Mouse (Mus musculus): Measurements from ENCODE around the gene Ppa1. TPM values are rescaled to one million over a fixed set of nuclear protein-coding genes. Genes with fewer than 3 reads are reported as not detected.

Gene Ppa1
- total RNA-seq, 2 experiments from 2014 or later, result 67.1 to 176 TPM

DNA sequence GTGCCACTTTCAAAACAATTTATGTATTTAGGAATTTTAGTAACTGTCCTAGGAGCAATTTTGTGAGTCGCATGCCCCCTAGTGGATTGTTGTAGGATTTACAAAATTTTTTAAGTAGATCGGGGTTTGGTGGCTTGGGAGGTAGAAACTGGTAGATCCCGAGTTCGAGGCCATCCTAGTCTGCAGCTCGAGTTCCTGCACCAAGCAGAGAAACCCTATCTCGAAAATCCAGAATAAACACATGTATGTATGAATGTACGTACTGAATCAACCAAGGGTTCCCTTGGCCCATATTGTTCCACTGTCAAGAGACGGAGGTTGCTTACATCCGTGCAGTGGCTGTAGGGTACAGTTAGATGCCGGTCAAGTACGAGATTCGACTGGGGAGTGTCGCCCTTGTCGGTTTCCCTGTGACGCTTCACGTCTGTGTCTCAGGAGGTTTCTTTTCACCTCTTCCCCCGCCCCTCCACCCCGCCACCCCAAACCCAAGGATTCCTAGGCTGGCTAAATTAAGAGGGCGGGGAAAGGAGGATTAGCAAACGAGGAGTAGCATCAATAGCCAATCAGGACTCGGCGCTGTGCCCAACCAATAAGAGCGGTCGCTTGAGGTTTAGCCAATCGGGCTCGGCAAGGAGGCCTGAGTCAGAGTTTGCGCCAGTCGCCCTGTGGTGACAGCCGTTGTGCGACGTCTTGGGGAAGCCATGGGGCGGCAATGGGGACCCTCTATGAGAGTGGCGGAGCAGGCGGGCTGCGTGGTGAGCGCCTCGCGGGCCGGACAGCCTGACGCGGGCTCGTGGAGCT lies 46.7 kb downstream of the Ppa1 start, which contains the start of gene Tysnd1:
Gene Tysnd1 (plus strand): TSS at position 645 of the 801 bp plus-strand sequence.
- peak; percentile 93 for ATAC-seq (replicated peaks; ENCODE audit: poor library complexity, severe bottlenecking)

DNA sequence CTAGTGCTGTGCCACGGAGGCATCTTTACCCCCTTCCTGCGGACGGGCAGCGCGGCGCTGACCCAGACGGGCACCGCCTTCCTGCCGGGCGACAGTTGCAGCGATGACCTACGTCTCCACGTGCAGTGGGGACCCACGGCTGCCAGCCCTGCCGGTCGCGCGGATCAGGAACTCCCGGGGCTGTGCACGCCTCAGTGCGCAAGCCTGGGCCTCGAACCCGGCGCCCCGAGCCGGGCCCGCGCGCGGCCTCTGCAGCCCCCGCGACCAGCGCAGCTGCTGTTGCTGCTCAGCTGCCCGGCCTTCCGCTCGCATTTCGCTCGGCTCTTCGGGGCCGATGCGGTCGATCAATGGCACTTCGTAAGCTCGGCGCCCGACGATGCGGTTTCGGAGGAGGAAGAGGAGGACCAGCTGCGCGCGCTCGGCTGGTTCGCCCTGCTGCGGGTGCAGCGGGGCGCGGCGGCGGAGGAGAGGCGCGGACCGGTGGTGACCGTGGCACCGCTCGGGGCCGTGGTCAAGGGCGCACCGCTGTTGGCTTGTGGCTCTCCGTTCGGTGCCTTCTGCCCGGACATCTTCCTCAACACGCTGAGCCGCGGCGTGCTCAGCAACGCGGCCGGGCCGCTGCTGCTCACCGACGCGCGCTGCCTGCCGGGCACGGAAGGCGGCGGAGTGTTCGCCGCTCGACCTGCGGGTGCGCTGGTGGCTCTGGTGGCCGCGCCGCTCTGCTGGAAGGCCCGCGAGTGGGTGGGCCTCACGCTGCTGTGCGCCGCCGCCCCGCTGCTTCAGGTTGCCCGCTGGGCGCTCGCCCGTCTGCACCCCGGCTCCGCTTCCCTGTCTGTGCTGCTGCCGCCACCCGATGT lies 47.6 kb downstream of the Ppa1 start:
- ATAC-seq (replicated peaks; ENCODE audit: poor library complexity, severe bottlenecking), result peak; percentile 20

DNA sequence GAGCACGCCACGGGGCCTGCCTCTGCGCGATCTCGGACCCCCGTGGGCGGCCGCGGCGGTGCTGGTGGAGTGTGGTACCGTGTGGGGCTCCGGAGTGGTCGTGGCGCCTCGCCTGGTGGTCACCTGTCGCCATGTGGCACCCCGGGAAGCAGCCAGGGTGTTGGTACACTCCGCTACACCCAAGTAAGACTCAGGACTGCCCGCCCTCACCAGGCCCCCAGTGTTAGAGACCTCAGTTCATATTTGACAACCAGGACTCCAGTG lies 48.1 kb downstream of the Ppa1 start:
- no peak for ATAC-seq (replicated peaks; ENCODE audit: poor library complexity, severe bottlenecking)

DNA sequence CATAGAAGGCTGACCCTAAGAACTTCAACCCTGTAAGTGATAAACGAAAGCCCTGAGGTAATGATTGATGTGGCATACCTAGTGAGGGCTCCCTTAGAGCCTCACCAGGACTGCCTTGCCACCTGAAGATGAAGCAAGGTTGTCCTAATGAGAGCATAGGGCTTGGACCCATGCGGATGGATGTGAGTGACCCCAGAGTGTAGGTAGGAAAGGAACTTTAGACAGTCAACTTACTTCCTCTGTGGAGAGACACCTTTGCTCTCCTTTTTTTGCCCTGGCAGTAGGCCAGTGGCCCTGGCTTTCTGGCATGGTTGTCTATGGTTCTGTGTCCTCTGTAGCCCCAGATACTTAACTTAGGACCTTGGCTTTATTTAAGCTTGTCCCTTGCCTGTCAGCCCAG lies 48.7 kb downstream of the Ppa1 start:
- no peak for ATAC-seq (replicated peaks; ENCODE audit: poor library complexity, severe bottlenecking)

DNA sequence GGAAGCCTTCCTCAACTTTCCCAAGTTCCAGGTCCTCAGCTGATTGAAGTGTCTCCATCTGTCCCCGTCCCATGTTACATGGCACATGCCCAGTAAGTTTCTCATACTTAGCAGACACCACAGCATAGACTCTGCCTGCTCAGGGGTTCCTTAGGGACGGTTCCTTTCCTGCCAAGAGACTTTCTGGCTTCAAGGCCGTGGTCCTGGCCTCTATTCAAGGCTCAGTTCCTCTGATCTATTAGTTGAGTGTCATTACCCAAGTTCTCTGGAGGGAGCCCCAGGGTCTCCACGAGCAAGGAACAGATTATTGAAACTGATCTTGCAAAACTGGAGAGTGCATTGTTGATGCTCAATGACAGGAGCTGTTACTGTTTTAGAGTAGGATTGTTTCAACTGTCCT lies 56.3 kb downstream of the Ppa1 start:
- ATAC-seq (replicated peaks; ENCODE audit: poor library complexity, severe bottlenecking), result no peak

DNA sequence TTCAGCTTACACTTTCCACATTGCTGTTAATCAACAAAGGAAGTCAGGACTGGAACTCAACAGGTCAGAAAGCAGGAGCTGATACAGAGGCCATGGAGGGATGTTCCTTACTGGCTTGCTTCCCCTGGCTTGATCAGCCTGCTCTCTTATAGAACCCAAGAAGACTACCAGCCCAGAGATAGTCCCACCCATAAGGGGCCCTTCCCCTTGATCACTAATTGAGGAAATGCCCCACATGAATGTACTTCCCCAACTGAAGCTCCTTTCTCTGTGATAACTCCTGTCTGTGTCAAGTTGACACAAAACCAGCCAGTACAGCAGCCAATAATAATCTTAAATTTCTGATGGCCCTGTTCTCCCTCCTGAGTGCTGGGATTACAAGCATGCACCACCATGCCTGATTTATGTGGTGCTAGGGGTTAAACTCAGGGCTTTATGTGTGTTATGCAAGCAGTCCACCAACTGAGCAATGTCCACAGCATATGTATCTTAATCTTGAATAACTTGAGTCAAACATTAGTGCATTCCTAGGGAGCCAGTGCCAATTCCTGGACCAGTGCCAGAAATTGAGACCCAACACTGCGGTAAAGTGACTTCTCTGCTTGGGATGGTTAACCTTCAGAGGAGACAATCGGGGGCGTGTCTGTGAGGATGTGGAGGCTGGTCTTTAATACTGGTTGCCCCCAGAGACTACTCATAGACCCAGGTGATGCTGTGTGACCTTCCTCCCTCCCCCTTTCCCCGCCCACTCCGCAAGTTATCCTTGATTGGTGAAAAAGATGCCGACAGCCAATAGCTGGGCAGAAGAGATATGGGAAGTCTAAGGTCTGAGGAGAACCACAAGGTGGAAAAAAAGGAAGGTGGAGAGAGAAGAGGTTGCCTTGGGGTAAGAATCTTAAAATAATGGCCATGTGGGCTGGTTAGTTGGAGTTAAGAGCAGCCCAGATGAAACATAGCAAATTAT lies 58.3 kb downstream of the Ppa1 start:
- 0 out of 2 replicates have a peak, but pooled peaks have one; percentile 7 for ATAC-seq (replicated peaks; ENCODE audit: poor library complexity, severe bottlenecking)

DNA sequence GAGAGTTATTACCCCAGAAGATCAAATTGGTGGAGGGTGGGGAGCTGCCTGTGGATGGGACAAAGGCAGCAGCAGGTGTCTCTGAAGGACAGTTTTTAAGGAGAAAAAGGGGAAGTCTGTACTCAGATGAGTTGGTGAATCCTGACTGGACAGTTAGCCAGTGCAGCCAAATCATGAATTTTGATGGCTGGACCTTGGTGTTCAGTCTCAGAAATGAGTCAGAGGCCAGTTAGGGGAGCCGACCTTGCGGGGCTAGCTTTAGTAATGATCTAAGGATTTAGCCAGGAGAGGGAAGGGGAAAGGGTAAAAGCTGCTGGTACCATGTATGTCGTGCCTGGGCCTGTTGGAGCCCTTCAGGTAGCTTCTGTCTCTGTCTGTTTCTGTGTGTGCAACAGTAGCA lies 65.2 kb downstream of the Ppa1 start:
- ATAC-seq (replicated peaks; ENCODE audit: poor library complexity, severe bottlenecking), result no peak

DNA sequence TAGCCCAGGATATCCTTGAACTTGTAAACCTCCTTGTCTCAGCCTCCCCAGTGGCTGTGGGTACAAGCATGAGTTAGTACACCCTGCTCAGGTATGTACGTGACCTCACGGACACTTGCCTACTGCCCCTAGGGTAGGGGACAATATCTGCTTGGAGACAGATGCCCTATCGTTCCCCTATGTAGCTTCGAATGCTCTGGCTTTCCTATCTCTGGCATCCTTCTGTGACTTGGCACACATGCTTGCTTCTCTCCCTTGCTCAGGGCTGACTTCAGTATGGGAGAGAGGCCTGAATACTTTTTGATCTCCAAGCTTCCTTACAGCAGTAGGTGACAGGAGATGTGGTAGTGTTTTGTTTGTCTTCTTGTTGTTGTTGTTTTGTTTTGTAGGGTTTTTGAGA lies 65.8 kb downstream of the Ppa1 start:
- no peak for ATAC-seq (replicated peaks; ENCODE audit: poor library complexity, severe bottlenecking)

DNA sequence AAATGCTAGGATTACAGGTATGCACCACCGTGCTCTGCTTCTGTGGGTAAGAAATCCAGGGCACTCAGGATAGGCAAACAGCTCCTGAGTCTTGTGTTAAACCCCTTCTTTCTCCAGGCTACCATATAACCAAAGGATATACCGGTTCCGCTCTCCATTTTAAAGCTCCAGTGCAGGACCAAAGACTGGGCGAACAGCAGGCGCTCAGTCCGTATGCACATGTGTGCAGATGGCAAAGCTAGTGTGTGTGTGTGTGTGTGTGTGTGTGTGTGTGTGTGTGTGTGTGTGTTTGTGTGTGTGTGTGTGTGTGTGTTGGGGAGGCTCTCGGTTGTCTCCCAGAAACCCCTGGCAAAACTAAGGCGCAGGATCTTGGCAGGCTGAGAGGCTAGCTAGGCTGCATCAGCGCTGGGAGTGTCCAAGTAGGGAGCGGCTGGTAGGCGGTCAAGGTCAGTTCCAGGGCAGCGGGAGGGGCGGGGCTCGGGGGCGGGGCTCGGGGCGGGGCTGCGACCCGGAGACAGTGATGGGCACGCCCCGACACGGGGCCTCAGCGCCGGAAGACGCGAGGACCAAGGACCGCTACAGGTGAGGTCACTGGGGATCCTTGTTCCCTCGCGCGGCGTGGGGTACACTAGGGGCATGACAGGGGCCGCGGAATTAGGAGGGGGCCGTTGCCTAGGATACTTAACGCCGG lies 66.6 kb downstream of the Ppa1 start, which contains the start of gene Aifm2:
Gene Aifm2 (plus strand): TSS at position 493 of the 691 bp plus-strand sequence.
- peak; percentile 85 for ATAC-seq (replicated peaks; ENCODE audit: poor library complexity, severe bottlenecking)

DNA sequence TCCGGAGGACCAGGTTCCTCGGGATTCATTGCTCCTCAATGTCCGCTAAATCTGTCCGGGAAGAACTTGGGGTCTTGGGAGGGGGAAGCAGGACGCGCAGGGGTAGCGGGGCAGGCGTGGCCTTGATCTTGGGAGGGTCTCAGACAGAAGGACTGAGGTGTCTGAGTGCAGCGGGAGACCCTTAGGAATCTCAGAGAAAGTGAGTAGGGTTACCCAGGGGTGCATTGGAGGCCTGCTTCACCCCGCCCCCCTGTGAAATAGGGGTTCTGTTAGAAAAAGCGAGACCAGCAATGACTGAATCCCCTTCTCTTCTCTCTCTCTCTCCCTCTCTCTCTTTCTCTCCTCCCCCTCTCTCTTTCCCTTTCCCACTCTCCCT lies 67.1 kb downstream of the Ppa1 start:
- ATAC-seq (replicated peaks; ENCODE audit: poor library complexity, severe bottlenecking), result no peak

DNA sequence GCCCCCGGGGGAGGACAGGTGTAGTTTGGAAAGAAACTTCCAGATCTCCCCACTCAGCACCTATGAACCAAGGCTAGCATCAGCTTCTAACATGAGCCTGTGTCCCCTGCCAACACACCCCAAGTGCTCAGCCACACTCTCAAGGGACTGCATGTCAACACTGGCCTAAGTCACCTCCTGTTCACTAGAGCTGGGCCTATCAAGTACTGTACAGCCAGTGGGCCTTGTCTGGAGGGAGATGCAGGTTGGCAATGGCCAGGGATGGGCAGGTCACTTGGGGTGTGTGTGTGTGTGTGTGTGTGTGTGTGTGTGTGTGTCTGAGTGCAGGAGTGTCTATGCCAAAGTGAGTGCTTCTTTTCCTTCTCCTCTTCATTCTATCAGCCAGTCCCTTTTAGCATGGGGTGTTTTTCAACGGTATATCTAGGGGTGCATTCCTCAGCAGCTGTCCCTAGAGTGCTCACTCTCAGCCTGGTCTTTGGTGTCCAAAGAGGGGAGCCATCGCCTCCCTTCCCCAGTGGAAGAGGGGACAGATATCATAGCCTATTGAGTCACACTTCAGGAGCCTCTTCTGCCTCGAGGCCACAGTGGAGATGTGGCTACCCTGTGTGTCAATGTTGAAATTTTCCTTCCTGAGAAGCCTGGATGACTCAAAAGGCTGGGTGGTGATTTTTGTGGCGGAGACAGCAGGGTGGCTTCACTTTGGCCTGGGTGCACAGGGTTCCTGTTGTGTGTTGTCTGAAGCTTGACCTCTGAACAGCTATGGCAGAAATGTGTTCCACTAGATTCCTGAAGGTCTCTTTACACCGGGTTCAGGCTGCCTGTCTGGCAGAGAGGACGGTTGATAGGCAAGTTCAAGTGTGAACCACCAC lies 67.9 kb downstream of the Ppa1 start:
- peak; percentile 73 for ATAC-seq (replicated peaks; ENCODE audit: poor library complexity, severe bottlenecking)

DNA sequence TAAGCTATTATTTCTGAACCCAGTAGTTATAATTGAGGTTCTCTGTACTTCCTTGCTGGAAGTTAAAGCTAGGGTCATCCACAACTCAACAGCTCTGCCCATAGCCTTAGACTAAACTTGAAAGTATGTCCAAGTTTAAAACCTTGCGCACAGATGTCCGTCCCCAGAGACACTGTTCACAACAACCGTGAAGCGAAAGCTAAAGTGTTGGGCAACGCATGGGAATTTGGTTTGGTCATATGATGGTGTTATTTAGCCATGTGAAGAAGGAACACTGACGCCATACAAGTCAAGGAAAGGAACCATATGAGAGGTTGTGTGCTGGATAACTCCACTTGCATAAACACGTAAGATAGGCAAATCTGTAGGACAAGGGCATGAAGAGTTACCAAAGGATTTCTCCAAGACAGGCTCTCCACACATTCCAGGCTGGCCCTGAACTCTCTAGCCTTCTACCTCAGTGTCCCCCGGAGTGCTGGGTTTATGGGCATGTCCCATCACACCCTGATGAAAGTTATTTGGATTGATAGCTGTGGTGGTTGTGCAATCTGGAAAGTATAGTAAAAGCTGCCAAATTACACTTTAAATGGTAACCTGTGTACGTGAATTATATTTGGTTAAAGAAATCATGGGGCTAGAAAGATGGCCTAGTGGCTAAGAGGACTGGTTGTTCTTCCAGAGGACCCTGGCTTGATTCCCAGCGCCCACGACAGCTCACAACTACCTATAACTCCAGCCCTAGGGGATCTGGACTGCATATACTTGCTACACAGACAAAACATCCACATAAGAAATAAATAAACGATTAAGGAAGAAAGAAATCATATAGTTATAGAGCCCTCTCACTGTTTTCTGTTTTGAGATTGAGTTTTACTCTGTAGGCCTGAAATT lies 69.3 kb downstream of the Ppa1 start:
- ATAC-seq (replicated peaks; ENCODE audit: poor library complexity, severe bottlenecking), result no peak

DNA sequence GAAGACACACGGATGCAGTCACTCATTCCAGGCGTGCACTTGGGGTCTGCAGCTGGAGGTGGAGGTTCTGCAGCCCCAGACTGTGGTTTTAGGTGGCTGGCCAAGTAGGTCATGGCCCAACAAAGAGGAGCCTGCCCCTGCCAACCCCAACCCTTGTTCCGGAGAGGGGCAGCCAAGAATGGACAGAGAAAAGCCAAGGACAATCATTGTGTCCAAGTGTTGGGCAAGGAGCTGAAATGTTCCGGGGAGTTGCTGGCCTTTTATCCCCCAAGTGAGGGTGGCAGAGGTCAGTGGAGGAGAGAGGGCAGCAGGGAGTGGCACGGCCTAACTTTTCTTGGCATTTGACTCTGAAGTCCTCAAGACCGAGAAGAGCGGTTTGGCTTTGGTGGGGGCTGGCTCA lies 72.0 kb downstream of the Ppa1 start:
- ATAC-seq (replicated peaks; ENCODE audit: poor library complexity, severe bottlenecking), result no peak

DNA sequence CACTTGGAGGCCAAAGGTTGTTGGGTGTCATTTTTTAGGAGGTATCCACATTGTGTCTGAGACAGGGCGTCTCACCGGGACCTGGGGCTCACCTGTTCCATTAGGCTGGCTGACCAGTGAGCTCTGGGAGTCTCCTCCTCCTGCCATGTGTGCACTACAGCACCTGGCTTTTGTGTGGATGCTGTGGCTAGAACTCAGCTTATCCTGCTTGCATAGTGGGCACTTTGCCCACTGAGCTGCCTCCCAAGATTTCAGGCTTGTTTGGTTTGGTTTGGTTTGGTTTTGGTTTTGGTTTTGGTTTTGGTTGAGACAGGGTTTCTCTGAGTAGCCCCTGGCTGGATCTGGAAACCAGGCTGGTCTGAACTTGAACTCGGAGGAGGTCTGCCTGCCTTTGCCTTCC lies 73.9 kb downstream of the Ppa1 start:
- ATAC-seq (replicated peaks; ENCODE audit: poor library complexity, severe bottlenecking), result no peak

DNA sequence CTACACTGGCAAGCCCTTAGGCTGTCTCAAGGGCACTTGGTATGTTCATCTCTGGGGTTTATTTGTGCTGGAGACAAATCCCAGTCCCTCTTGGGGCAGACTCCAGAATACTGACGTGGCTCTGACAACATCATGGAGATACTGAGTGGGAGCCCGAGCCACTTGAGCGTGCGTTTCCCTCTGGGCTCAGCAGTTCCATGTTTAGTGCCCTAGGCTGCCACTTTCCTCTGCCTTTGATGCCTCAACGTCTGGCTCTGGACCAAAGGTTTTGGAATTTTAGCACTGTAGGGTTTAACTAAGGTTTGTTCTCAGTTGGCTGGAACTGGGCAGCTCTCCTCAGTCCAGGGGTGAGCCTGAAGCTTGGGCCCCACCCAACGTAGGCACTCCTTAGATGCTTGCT lies 74.9 kb downstream of the Ppa1 start:
- ATAC-seq (replicated peaks; ENCODE audit: poor library complexity, severe bottlenecking), result no peak
